Mouse (Mus musculus) subcutaneous adipose tissue, adult 2 months (tissue): ENCODE results near the gene Itm2c. TPM values are rescaled to one million over a fixed set of nuclear protein-coding genes. Genes with fewer than 3 reads are reported as not detected.

Experiments
- polyA plus RNA-seq: library from polyadenylated mRNA; depleted of rRNA; stranded (reverse); fragments of >200 nt; gene quantifications from 2 replicates; pipeline ENCODE4 v1.2.3, GENCODE M21; 2012; ENCODE audit warnings: low replicate concordance; rRNA removed

Itm2c gene
- polyA plus RNA-seq, result 172 and 493 TPM in 2 replicates

GRCm38 (mm10) chr1:85894231-85894747 lies at the start of gene Itm2c:
TSS of gene Itm2c (plus strand) at chr1:85894281.

GRCm38 (mm10) chr1:85928057-85928687 lies 34.1 kb downstream of the Itm2c start, which contains the start of gene 4933407L21Rik:
TSS of gene 4933407L21Rik (plus strand) at chr1:85928483.

Other genes starting within 250 kb of the Itm2c start
- 21.1 and 29.5 TPM in 2 replicates for gene Sp100, start 244.3 kb upstream of the Itm2c start, polyA plus RNA-seq
- gene A630001G21Rik, start 115.6 kb upstream of the Itm2c start, polyA plus RNA-seq, result 1.9 and 3.1 TPM in 2 replicates
- gene Cab39, start 100.8 kb upstream of the Itm2c start, polyA plus RNA-seq, result 36.4 and 46.6 TPM in 2 replicates
- 1.0 TPM in 1 of 2 replicates, not detected in the other for gene 4933407L21Rik, start 34.2 kb downstream of the Itm2c start, polyA plus RNA-seq
- gene Gpr55, start 66.7 kb downstream of the Itm2c start, polyA plus RNA-seq, result 0.03 and 0.18 TPM in 2 replicates
- gene Spata3, start 122.5 kb downstream of the Itm2c start, polyA plus RNA-seq, result 0.31 and 0.34 TPM in 2 replicates
- gene 2810459M11Rik, start 151.6 kb downstream of the Itm2c start, polyA plus RNA-seq, result 0.06 and 3.5 TPM in 2 replicates
- gene Psmd1, start 170.1 kb downstream of the Itm2c start, polyA plus RNA-seq, result 88.2 and 95.5 TPM in 2 replicates
- gene Htr2b, start 217.7 kb downstream of the Itm2c start, polyA plus RNA-seq, result 1.8 TPM in 1 of 2 replicates, not detected in the other
- not detected in 2 replicates for gene Gm21972, start 239.4 kb downstream of the Itm2c start, polyA plus RNA-seq